Mouse (Mus musculus): ENCODE results near the gene Smarcc2.

DNA sequence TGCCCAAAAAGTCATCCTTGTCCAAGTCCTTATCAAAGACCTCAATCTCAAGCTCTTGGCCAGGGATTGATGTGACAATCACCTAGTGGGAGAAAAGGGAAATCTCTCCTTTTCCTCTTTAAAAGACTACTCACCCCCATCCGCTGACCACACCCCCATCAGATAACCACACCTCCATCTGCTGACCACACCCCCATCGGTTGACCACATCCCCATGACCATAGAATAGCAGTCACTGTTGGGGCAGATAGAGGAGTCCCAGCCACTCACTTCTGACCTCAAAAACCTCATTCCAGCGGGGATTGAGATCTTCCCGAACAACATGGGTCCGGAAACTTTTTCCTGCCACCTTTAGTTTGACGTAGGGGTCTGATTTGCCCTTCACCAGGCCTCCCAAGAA lies 57.6 kb downstream of the Smarcc2 start:
- TF ChIP-seq CTCF (IDR thresholded peaks at IDR 0.05; ENCODE audit: low read depth, low read length) (no peak), POLR2AphosphoS5 (IDR thresholded peaks at IDR 0.05; ENCODE audit: insufficient replicate concordance, low read depth, low read length) (no peak), GATA1 (IDR thresholded peaks at IDR 0.05; ENCODE audit: borderline replicate concordance, low read length) (no peak), TAL1 (conservative IDR thresholded peaks at IDR 0.05; ENCODE audit: low read depth, low read length) (no peak)
